Mouse (Mus musculus): ENCODE results near the gene BC035044. TPM values are rescaled to one million over a fixed set of nuclear protein-coding genes. Genes with fewer than 3 reads are reported as not detected.
A peak's percentile ranks its signal among the peaks of the same experiment; 100 is the strongest.
"Not testable (repeated sequence)": the region's sequence is repeated elsewhere in the genome, so short reads cannot be mapped to it uniquely, and the experiment has no call there.

Gene BC035044
- polyA plus RNA-seq, 1 experiment from 2014 or later = 0.70 TPM

DNA sequence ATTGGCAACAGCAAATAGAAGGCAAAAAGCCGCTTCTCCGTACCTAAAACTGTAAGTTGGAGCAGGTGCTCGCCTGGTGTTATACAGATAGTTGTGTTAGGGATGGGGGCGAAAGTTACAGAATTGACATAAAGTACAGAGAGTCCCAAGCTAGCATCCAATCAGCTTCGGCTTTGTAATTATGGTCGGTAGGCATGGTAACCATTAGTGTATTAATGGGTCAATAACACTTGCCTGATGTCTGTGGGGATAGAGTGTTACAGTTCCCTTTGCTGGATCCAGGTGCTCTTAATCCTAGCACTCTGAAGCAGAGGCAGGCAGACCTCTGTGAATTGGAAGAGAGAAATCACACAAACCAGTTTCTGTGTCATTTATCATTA lies 54.0 kb downstream of the BC035044 start:
- WGBS = 83% methylated on average over 6 of the region's 6 CpGs
- Histone ChIP-seq H3K27ac (peak overlapping the region; percentile 89; the same call in 1 of the 2 replicates), H3K27me3 (ENCODE audit: insufficient read depth, poor library complexity, severe bottlenecking) (no peaks in the 10 kb centered on the region), H3K36me3 (no peaks in the 10 kb centered on the region), H3K4me3 (peak overlapping the region; percentile 70), H3K9me3 (no peaks in the 10 kb centered on the region), H3K4me1 (peaks cover 15% of the 10 kb centered on the region)
- DNase-seq (ENCODE audit: low spot score) = no peak

DNA sequence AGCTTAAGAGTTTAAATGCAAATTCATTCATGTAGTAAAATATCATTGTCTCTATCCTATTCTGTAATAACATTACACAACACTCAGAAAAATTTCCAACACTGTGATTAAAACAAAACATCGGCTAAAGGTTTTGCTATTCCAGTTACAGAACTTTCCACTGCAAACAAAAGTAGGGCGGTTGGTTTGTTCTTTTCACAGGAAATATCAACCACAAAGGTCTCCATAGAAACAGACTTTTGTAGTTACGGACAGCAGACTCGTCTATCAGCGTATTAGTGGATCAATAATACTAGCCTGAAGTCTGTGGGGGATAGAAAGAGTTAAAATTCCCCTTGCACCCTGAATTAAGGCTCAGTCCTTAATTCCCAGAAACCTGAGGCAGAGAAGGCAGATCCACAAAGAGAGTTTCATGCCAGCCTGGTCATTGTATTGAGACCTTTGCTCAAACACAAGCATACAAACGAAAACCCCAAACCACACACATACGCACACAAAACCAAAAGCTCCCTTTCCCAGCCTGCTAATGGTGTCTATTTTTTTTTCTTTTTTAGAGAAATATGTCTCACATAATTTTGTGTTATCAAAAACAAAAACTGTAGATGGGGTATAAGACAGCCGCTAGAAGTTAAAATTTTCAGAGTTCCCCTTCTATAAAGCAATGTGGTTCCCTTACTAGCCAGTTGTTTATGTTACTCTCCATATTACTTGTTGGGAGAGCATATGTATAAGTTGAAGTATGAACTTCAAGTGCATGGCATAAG lies 54.6 kb downstream of the BC035044 start:
- 82% methylated on average over 8 of the region's 8 CpGs for WGBS
- Histone ChIP-seq H3K4me1 (peaks cover 10% of the 10 kb centered on the region; the same call in 1 of the 2 replicates), H3K4me3 (no peak overlapping the region), H3K27me3 (ENCODE audit: insufficient read depth, poor library complexity, severe bottlenecking) (no peaks in the 10 kb centered on the region), H3K27ac (no peak overlapping the region), H3K9me3 (no peaks in the 10 kb centered on the region), H3K36me3 (no peaks in the 10 kb centered on the region)
- no peak for DNase-seq (ENCODE audit: low spot score)

GRCm38 (mm10) chr6:128835571-128835970 lies 55.4 kb downstream of the BC035044 start:
- Histone ChIP-seq H3K4me1 (peaks cover 10% of the 10 kb centered on the region; the same call in 1 of the 2 replicates), H3K9me3 (no peaks in the 10 kb centered on the region), H3K4me3 (no peak overlapping the region), H3K36me3 (no peaks in the 10 kb centered on the region), H3K27me3 (ENCODE audit: insufficient read depth, poor library complexity, severe bottlenecking) (no peaks in the 10 kb centered on the region), H3K27ac (no peak overlapping the region)
- DNase-seq (ENCODE audit: low spot score) = no peak
- WGBS = 76% methylated on average over 4 of the region's 4 CpGs

DNA sequence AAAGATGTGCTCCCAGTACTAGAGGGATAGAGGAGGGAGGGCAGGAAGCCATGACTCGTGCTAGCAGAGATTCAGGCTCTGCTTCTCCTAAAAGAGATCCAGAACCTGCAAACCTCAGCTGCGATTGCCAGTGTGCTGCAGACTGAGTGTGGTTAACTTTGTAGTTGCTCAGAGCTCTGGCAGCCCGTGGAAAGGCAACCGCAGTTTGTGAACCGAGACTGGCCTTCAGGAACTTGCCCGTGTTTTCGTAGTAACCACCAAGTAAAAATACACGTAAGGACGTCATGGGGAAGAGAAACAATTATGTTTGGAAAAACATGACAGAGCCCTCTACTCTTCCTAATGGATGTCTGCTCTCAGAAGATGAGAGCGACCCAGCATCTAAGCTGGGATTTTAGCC lies 57.9 kb downstream of the BC035044 start:
- peaks cover 7% of the 10 kb centered on the region; the same call in 1 of the 2 replicates for H3K4me1 ChIP-seq
- no peaks in the 10 kb centered on the region for H3K36me3 ChIP-seq
- DNase-seq (ENCODE audit: low spot score) = no peak
- H3K27ac ChIP-seq = no peak overlapping the region
- no peaks in the 10 kb centered on the region for H3K27me3 ChIP-seq (ENCODE audit: insufficient read depth, poor library complexity, severe bottlenecking)
- no peaks in the 10 kb centered on the region for H3K9me3 ChIP-seq
- no peak overlapping the region for H3K4me3 ChIP-seq
- WGBS = 80% methylated on average over 10 of the region's 10 CpGs

DNA sequence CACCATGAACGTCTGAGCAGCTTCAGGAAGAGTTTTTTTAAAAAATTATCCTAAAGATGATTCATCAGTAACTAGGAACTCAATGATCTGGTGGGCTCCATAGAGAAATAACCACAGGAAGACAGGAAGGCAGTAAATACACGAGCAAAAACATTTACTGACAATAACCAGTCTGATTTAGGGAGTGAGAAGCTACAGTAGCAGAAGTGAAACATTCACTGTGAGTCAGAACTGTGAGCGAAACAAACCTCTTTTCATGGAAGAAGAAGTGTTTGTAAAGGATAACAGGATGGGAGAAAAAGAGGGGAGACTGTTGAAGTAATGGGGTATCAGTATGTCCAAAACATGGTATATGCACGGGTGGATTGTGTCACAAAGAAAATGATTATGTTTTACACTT lies 61.1 kb downstream of the BC035044 start:
- 56% methylated on average over 4 of the region's 4 CpGs for WGBS
- Histone ChIP-seq H3K4me3 (no peak overlapping the region), H3K9me3 (no peaks in the 10 kb centered on the region), H3K36me3 (no peaks in the 10 kb centered on the region), H3K4me1 (no peaks in the 10 kb centered on the region), H3K27ac (no peak overlapping the region), H3K27me3 (ENCODE audit: insufficient read depth, poor library complexity, severe bottlenecking) (no peaks in the 10 kb centered on the region)
- no peak for DNase-seq (ENCODE audit: low spot score)

DNA sequence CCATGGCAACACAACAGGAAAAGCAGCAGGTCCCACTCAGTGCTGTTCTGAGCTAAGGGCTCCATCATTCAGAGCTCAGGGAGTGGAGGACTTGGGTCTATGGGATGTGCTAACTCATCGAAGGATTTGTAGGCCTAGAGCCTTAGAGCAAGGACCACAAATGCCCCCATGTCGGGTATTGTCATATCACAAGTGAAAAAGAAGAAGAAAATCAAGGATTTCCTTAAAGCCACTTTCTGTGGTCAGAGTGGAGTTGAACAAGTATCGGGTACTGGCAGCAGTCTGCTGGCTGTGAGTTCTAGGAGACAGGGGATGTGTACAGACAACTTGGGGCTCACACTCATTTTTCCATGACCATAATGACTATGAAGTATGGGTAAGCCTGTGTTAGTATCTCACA lies 64.1 kb downstream of the BC035044 start:
- Histone ChIP-seq H3K27me3 (ENCODE audit: insufficient read depth, poor library complexity, severe bottlenecking) (no peaks in the 10 kb centered on the region), H3K4me1 (no peaks in the 10 kb centered on the region), H3K9me3 (no peaks in the 10 kb centered on the region), H3K36me3 (no peaks in the 10 kb centered on the region), H3K27ac (no peak overlapping the region), H3K4me3 (no peak overlapping the region)
- DNase-seq (ENCODE audit: low spot score) = no peak
- 78% methylated on average over 3 of the region's 3 CpGs for WGBS

- 81% methylated on average over 6 of the region's 6 CpGs for WGBS
- Histone ChIP-seq H3K27me3 (ENCODE audit: insufficient read depth, poor library complexity, severe bottlenecking) (no peaks in the 10 kb centered on the region), H3K36me3 (no peaks in the 10 kb centered on the region), H3K4me1 (no peaks in the 10 kb centered on the region), H3K27ac (no peak within 1 kb of the TSS), H3K4me3 (no peak within 1 kb of the TSS), H3K9me3 (no peaks in the 10 kb centered on the region)
- DNase-seq (ENCODE audit: low spot score) = no peak
These were observed 64.8 kb downstream of the BC035044 start, which contains the start of the genes Gm44511 and Klrb1b for GRCm38 (mm10) chr6:128826132-128826531. Gene Gm44511 (minus strand): TSS chr6:128826315. Gene Klrb1b (minus strand): TSS chr6:128826331.

- no peak overlapping the region for H3K27ac ChIP-seq
- H3K4me1 ChIP-seq = no peaks in the 10 kb centered on the region
- H3K36me3 ChIP-seq = no peaks in the 10 kb centered on the region
- no peak overlapping the region for H3K4me3 ChIP-seq
- DNase-seq (ENCODE audit: low spot score) = no peak
- no peaks in the 10 kb centered on the region for H3K27me3 ChIP-seq (ENCODE audit: insufficient read depth, poor library complexity, severe bottlenecking)
- WGBS = 83% methylated on average over 4 of the region's 4 CpGs
- no peaks in the 10 kb centered on the region for H3K9me3 ChIP-seq
These were observed 72.7 kb downstream of the BC035044 start for GRCm38 (mm10) chr6:128818083-128818802.

DNA sequence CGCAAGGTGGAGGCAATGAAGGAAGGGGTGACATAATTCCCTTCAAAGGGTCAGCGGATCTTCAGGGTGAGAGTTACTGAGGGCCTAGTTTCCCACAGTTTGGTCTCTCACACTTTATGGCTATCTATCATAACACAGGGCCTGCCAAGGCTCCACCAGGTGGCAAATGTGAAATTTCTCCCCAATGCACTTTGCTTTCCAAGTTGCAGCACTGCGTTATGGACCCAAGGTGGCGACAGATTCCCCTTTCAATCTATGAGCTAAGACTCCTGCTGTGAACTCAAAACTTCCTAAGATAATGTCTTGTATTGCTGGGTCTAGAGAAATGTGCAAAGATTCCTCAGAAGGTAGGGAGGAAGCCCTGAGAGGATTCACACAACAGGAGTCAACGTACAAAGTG lies 82.4 kb downstream of the BC035044 start:
- Histone ChIP-seq H3K4me1 (no peaks in the 10 kb centered on the region), H3K4me3 (no peak overlapping the region), H3K27ac (no peak overlapping the region), H3K9me3 (peaks cover 3% of the 10 kb centered on the region; the same call in 1 of the 2 replicates), H3K27me3 (ENCODE audit: insufficient read depth, poor library complexity, severe bottlenecking) (no peaks in the 10 kb centered on the region), H3K36me3 (no peaks in the 10 kb centered on the region)
- no peak for DNase-seq (ENCODE audit: low spot score)
- WGBS = 84% methylated on average over 5 of the region's 5 CpGs

- Histone ChIP-seq H3K36me3 (no peaks in the 10 kb centered on the region), H3K9me3 (peaks cover 3% of the 10 kb centered on the region; the same call in 1 of the 2 replicates), H3K4me3 (no peak overlapping the region), H3K4me1 (no peaks in the 10 kb centered on the region), H3K27ac (no peak overlapping the region), H3K27me3 (ENCODE audit: insufficient read depth, poor library complexity, severe bottlenecking) (no peaks in the 10 kb centered on the region)
- DNase-seq (ENCODE audit: low spot score) = no peak
- WGBS = 65% methylated on average over 3 of the region's 3 CpGs
These were observed 83.9 kb downstream of the BC035044 start for GRCm38 (mm10) chr6:128807021-128807420.

- DNase-seq (ENCODE audit: low spot score) = peak; percentile 78
- not testable (repeated sequence) for H3K9me3 ChIP-seq; H3K27ac ChIP-seq; H3K4me1 ChIP-seq; H3K27me3 ChIP-seq (ENCODE audit: insufficient read depth, poor library complexity, severe bottlenecking); H3K36me3 ChIP-seq; H3K4me3 ChIP-seq
- 64% methylated on average over 7 of the region's 7 CpGs for WGBS
These were observed 85.9 kb downstream of the BC035044 start for GRCm38 (mm10) chr6:128804823-128805640.

GRCm38 (mm10) chr6:128802999-128803857 lies 87.7 kb downstream of the BC035044 start:
- peak; percentile 99 for DNase-seq (ENCODE audit: low spot score)
- Histone ChIP-seq H3K4me1 (peaks cover 2% of the 10 kb centered on the region), H3K27ac (no peak overlapping the region), H3K36me3 (no peaks in the 10 kb centered on the region), H3K9me3 (no peaks in the 10 kb centered on the region), H3K27me3 (ENCODE audit: insufficient read depth, poor library complexity, severe bottlenecking) (no peaks in the 10 kb centered on the region), H3K4me3 (peak overlapping the region; percentile 61)
- WGBS = 10% methylated on average over 26 of the region's 26 CpGs
